Mouse (Mus musculus) testis, adult 2 months (tissue): ENCODE measurements at regions not wholly inside any gene's neighbourhood (a gene's known extent, or its start where the extent isn't known, plus 50 kb on each side); places are given as distances from the start of the nearest gene placed in this dataset.

ENCODE experiments used
- CTCF ChIP-seq: fragments of 200-500 bp; IDR thresholded peaks from 2 replicates; pipeline ENCODE4 v1.5.1; 2012; ENCODE audit warnings: low read depth, mild to moderate bottlenecking, inconsistent platforms, low read length, moderate library complexity; ENCODE audit not compliant: control insufficient read depth, insufficient read depth, insufficient replicate concordance
- POLR2A ChIP-seq: fragments of 200-500 bp; IDR thresholded peaks from 2 replicates; pipeline ENCODE4 v1.6.1; 2012; ENCODE audit warnings: low read depth, mild to moderate bottlenecking, inconsistent platforms, low read length, moderate library complexity; ENCODE audit not compliant: control insufficient read depth

DNA sequence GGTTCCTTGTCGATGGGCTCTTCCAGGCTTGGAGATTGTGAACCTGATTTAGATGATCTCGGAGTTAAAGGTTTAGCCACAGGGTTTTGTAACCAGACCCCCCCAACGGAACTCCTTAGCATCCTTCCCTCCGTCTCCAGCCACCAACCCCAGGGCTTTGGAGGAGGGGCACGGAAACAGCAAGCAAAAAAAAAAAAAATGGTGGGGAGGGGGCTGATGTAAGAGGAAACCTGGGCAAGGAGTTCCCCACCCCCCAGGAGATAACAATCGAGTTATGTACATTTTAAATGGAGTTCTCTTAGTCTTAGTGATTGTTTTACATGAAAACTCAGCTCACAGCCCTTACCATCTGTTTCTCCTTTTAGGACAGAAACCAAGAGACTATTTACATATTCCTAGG is 101.3 kb downstream of the Gm525 start:
- TF ChIP-seq CTCF, result no peak
- TF ChIP-seq POLR2A, result no peak
